Mouse (Mus musculus) forebrain, postnatal 0 days (tissue): Measurements from ENCODE around the gene Fance. TPM values are rescaled to one million over a fixed set of nuclear protein-coding genes. Genes with fewer than 3 reads are reported as not detected.

Source experiments
- ATAC-seq: fragments of 200-750 bp; cut with Nextera tagmentation; 2 replicates; pipeline ENCODE4 v1.8.0; 2017; ENCODE audit warnings: mild to moderate bottlenecking, moderate library complexity
- DNase-seq: peaks from one replicate; pipeline ENCODE4 v3.0.0-alpha.2; 2015
- H3K27ac ChIP-seq: fragments of 300-500 bp; sonication (generic); 2 replicates; pipeline ENCODE4 v1.5.1; 2014; ENCODE audit warnings: low read depth, mild to moderate bottlenecking, antibody characterized with exemption, low read length, moderate library complexity, mixed read lengths
- H3K27me3 ChIP-seq: fragments of 300-500 bp; sonication (generic); 2 replicates; pipeline ENCODE4 v1.6.1; 2014; ENCODE audit warnings: mild to moderate bottlenecking, low read length, mixed read lengths; ENCODE audit not compliant: insufficient read depth
- H3K36me3 ChIP-seq: fragments of 300-500 bp; sonication (generic); 2 replicates; pipeline ENCODE4 v1.6.1; 2014; ENCODE audit warnings: mild to moderate bottlenecking, moderate library complexity; ENCODE audit not compliant: insufficient read depth
- H3K4me1 ChIP-seq: fragments of 300-500 bp; sonication (generic); 2 replicates; pipeline ENCODE4 v1.6.1; 2014; ENCODE audit warnings: antibody characterized with exemption; ENCODE audit not compliant: insufficient read depth
- H3K4me2 ChIP-seq: fragments of 300-500 bp; sonication (generic); 2 replicates; pipeline ENCODE4 v1.6.1; 2014; ENCODE audit warnings: low read depth, mild to moderate bottlenecking, moderate library complexity
- H3K4me3 ChIP-seq: fragments of 300-500 bp; sonication (generic); 2 replicates; pipeline ENCODE4 v1.5.1; 2014; ENCODE audit warnings: low read depth, low read length, mixed read lengths
- H3K9ac ChIP-seq: fragments of 300-500 bp; sonication (generic); 2 replicates; pipeline ENCODE4 v1.6.1; 2014; ENCODE audit warnings: mild to moderate bottlenecking
- H3K9me3 ChIP-seq: fragments of 300-500 bp; sonication (generic); 2 replicates; pipeline ENCODE4 v1.6.1; 2016; ENCODE audit warnings: low read length
- CTCF ChIP-seq: sonication (generic); IDR thresholded peaks from 2 replicates; pipeline ENCODE4 v1.5.1; 2016; ENCODE audit warnings: antibody characterized with exemption, control low read depth, low read depth
- WGBS: fragments of 180-500 bp; shearing (Covaris S2); extraction: QIAGEN DNeasy Blood & Tissue Kit; methylation state at CpG from one replicate; pipeline ENCODE4 v1.1.7; 2014; 5-methylcytosine and 5-hydroxymethylcytosine counted together
- polyA plus RNA-seq: library from polyadenylated mRNA; unstranded; fragments of >200 nt; fragmentation: Nextera tagmentation; extraction: Ambion mirVana; gene quantifications from 2 replicates; pipeline ENCODE4 v1.2.1, GENCODE M21; 2015
- total RNA-seq: library from RNA; depleted of rRNA; stranded (reverse); fragments of >200 nt; gene quantifications from 2 replicates; pipeline ENCODE4 v1.2.3, GENCODE M21; 2014; rRNA removed

Gene Fance
- total and polyA plus RNA-seq, 2 experiments from 2014 or later, result 31.2 to 35.2 TPM

DNA sequence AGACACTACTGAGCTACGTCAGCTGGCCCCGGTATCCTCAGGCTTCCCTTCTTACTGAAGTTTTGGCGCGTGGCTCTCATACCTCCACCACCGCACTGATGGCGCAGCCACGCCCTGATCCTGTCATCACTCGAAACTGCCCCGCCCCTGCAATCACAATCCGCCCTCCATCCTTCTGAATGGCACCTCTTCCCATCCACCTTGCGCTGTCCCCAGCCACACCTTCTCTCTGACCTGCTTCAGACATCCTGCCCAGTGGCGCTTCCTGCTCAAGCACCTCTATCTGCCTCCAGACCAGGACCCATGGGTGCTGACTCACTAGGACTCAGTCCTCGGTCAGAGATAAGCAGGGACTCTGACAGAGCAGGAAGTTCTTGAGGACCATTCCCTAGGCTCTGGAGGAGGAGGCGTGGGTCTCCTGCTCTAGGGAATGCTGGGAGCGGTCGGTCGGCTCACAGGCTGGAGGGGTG, 62.3 kb downstream of the Fance start:
- H3K9me3 ChIP-seq, result no peaks in the 10 kb centered on the region
- H3K4me2 ChIP-seq, result no peak overlapping the region
- H3K9ac ChIP-seq, result no peak overlapping the region
- no peaks in the 10 kb centered on the region for H3K4me1 ChIP-seq
- no peak overlapping the region for H3K27ac ChIP-seq
- 19% methylated on average over 17 of the region's 17 CpGs for WGBS
- no peak overlapping the region for H3K4me3 ChIP-seq
- ATAC-seq, result no peak
- no peak for TF ChIP-seq CTCF
- peaks cover 19% of the 10 kb centered on the region for H3K27me3 ChIP-seq
- no peak for DNase-seq
- no peaks in the 10 kb centered on the region for H3K36me3 ChIP-seq

Other genes starting within 250 kb of the Fance start
- gene Tcp11, start 232.9 kb upstream of the Fance start, total RNA-seq, result 4.3 and 7.2 TPM in 2 replicates
- gene Tcp11, start 232.9 kb upstream of the Fance start, polyA plus RNA-seq, result 1.7 and 2.9 TPM in 2 replicates
- gene Scube3, start 171.4 kb upstream of the Fance start, total RNA-seq, result 16.3 and 16.7 TPM in 2 replicates
- gene Scube3, start 171.4 kb upstream of the Fance start, polyA plus RNA-seq, result 3.1 and 3.2 TPM in 2 replicates
- 57.7 and 72.4 TPM in 2 replicates for gene Zfp523, start 136.4 kb upstream of the Fance start, total RNA-seq
- 36.5 and 41.1 TPM in 2 replicates for gene Zfp523, start 136.4 kb upstream of the Fance start, polyA plus RNA-seq
- 5.2 and 6.8 TPM in 2 replicates for gene Def6, start 105.7 kb upstream of the Fance start, total RNA-seq
- gene Def6, start 105.7 kb upstream of the Fance start, polyA plus RNA-seq, result 6.8 and 8.5 TPM in 2 replicates
- gene Ppard, start 80.8 kb upstream of the Fance start, total RNA-seq, result 5.4 and 7.9 TPM in 2 replicates
- 0.92 and 1.3 TPM in 2 replicates for gene Ppard, start 80.8 kb upstream of the Fance start, polyA plus RNA-seq
- 1,161 and 1,582 TPM in 2 replicates for gene Rpl10a, start 15.0 kb downstream of the Fance start, total RNA-seq
- 366 and 462 TPM in 2 replicates for gene Rpl10a, start 15.0 kb downstream of the Fance start, polyA plus RNA-seq
- gene Tead3, start 37.3 kb downstream of the Fance start, total RNA-seq, result 4.5 and 4.8 TPM in 2 replicates
- 1.1 and 1.4 TPM in 2 replicates for gene Tead3, start 37.3 kb downstream of the Fance start, polyA plus RNA-seq
- gene Tulp1, start 51.7 kb downstream of the Fance start, total RNA-seq, result 1.2 and 1.8 TPM in 2 replicates
- 0.86 and 1.5 TPM in 2 replicates for gene Tulp1, start 51.7 kb downstream of the Fance start, polyA plus RNA-seq
- gene Fkbp5, start 204.0 kb downstream of the Fance start, total RNA-seq, result 26.6 and 37.3 TPM in 2 replicates
- 18.3 and 21.1 TPM in 2 replicates for gene Fkbp5, start 204.0 kb downstream of the Fance start, polyA plus RNA-seq
- 0.15 TPM in 1 of 2 replicates, not detected in the other for gene Armc12, start 217.3 kb downstream of the Fance start, total RNA-seq
- gene Armc12, start 217.3 kb downstream of the Fance start, polyA plus RNA-seq, result not detected in 2 replicates
- not detected in 2 replicates for gene Clpsl2, start 235.9 kb downstream of the Fance start, total RNA-seq
- gene Clpsl2, start 235.9 kb downstream of the Fance start, polyA plus RNA-seq, result not detected in 2 replicates
- not detected in 2 replicates for gene Clps, start 247.2 kb downstream of the Fance start, total RNA-seq
- not detected in 2 replicates for gene Clps, start 247.2 kb downstream of the Fance start, polyA plus RNA-seq